Mouse (Mus musculus) hindlimb bud, embryonic 11.5 days (tissue): ENCODE measurements around the gene Lrrc30.

Experiments used
- DNase-seq: peaks from one replicate; pipeline ENCODE4 v3.0.0-alpha.2; 2012; ENCODE audit warnings: low read depth, low spot score; ENCODE audit errors: extremely low spot score

Lrrc30 gene

GRCm38 (mm10) chr17:67584533-67584932 is 48.0 kb downstream of the Lrrc30 start:
- DNase-seq, result no peak

- DNase-seq, result no peak
Observed at GRCm38 (mm10) chr17:67583422-67583821, 49.1 kb downstream of the Lrrc30 start.

GRCm38 (mm10) chr17:67582681-67583356 is 49.7 kb downstream of the Lrrc30 start:
- no peak for DNase-seq

GRCm38 (mm10) chr17:67581839-67582238 is 50.7 kb downstream of the Lrrc30 start:
- DNase-seq, result no peak
